Mouse (Mus musculus) intestine, postnatal 0 days (tissue): ENCODE data around the gene Abhd6. TPM values are rescaled to one million over a fixed set of nuclear protein-coding genes. Genes with fewer than 3 reads are reported as not detected.

ENCODE experiments used
- ATAC-seq: fragments of 200-750 bp; cut with Nextera tagmentation; 2 replicates; pipeline ENCODE4 v1.8.0; 2017; ENCODE audit warnings: mild to moderate bottlenecking, moderate TSS enrichment, moderate library complexity
- H3K27ac ChIP-seq: fragments of 300-500 bp; sonication (generic); 2 replicates; pipeline ENCODE4 v1.5.1; 2014; ENCODE audit warnings: mild to moderate bottlenecking, low read depth, low read length, moderate library complexity
- H3K27me3 ChIP-seq: fragments of 300-500 bp; sonication (generic); replicated peaks from 2 replicates; pipeline ENCODE4 v1.6.1; 2014; ENCODE audit warnings: low read length, mixed read lengths; ENCODE audit not compliant: control insufficient read depth, insufficient read depth
- H3K36me3 ChIP-seq: fragments of 300-500 bp; sonication (generic); 2 replicates; pipeline ENCODE4 v1.6.1; 2014; ENCODE audit warnings: mild to moderate bottlenecking, moderate library complexity; ENCODE audit not compliant: control insufficient read depth, insufficient read depth
- H3K4me1 ChIP-seq: fragments of 300-500 bp; sonication (generic); replicated peaks from 2 replicates; pipeline ENCODE4 v1.6.1; 2014; ENCODE audit warnings: antibody characterized with exemption, low read length, mixed read lengths; ENCODE audit not compliant: control insufficient read depth, insufficient read depth
- H3K4me2 ChIP-seq: fragments of 300-500 bp; sonication (generic); replicated peaks from 2 replicates; pipeline ENCODE4 v1.6.1; 2014; ENCODE audit warnings: low read depth, mild to moderate bottlenecking, moderate library complexity
- H3K4me3 ChIP-seq: fragments of 300-500 bp; sonication (generic); 2 replicates; pipeline ENCODE4 v1.5.1; 2014; ENCODE audit warnings: low read depth, low read length
- H3K9ac ChIP-seq: fragments of 300-500 bp; sonication (generic); 2 replicates; pipeline ENCODE4 v1.6.1; 2014; ENCODE audit warnings: mild to moderate bottlenecking, low read depth, low read length
- H3K9me3 ChIP-seq: fragments of 300-500 bp; sonication (generic); 2 replicates; pipeline ENCODE4 v1.6.1; 2016; ENCODE audit warnings: mixed run types; ENCODE audit not compliant: control insufficient read depth
- CTCF ChIP-seq: sonication (generic); IDR thresholded peaks from 2 replicates; pipeline ENCODE4 v1.5.1; 2016; ENCODE audit warnings: low read depth, mild to moderate bottlenecking, control low read depth, antibody characterized with exemption, moderate library complexity
- WGBS: fragments of 180-500 bp; shearing (Covaris S2); extraction: QIAGEN DNeasy Blood & Tissue Kit; methylation state at CpG from one replicate; pipeline ENCODE4 v1.1.7; 2014; 5-methylcytosine and 5-hydroxymethylcytosine counted together
- polyA plus RNA-seq: library from polyadenylated mRNA; unstranded; fragments of >200 nt; fragmentation: Nextera tagmentation; extraction: Ambion mirVana; gene quantifications from 2 replicates; pipeline ENCODE4 v1.2.1, GENCODE M21; 2015

Gene Abhd6
- polyA plus RNA-seq, 1 experiment from 2014 or later = 11.8 TPM

GRCm38 (mm10) chr14:8007486-8007885, 4.8 kb downstream of the Abhd6 start:
- Histone ChIP-seq H3K4me3 (no peak overlapping the region), H3K4me1 (peaks cover under 1% of the 10 kb centered on the region; the same call in 1 of the 2 replicates), H3K27me3 (no peaks in the 10 kb centered on the region), H3K27ac (no peak overlapping the region), H3K9me3 (no peaks in the 10 kb centered on the region), H3K9ac (no peak overlapping the region), H3K4me2 (no peak overlapping the region), H3K36me3 (no peaks in the 10 kb centered on the region)
- WGBS = 76% methylated on average over 2 of the region's 2 CpGs
- TF ChIP-seq CTCF = no peak
- no peak for ATAC-seq

- no peak overlapping the region for H3K4me2 ChIP-seq
- no peak for TF ChIP-seq CTCF
- 91% methylated on average over 10 of the region's 10 CpGs for WGBS
Observed at GRCm38 (mm10) chr14:8007923-8008322, 5.2 kb downstream of the Abhd6 start.

GRCm38 (mm10) chr14:8011297-8011696, 8.6 kb downstream of the Abhd6 start:
- Histone ChIP-seq H3K4me2 (no peak overlapping the region), H3K9ac (no peak overlapping the region), H3K27ac (no peak overlapping the region), H3K4me3 (no peak overlapping the region), H3K4me1 (no peaks in the 10 kb centered on the region; the same call in 1 of the 2 replicates), H3K27me3 (no peaks in the 10 kb centered on the region), H3K9me3 (no peaks in the 10 kb centered on the region), H3K36me3 (no peaks in the 10 kb centered on the region)
- WGBS = 59% methylated on average over 2 of the region's 2 CpGs
- no peak for TF ChIP-seq CTCF
- ATAC-seq = no peak

More at GRCm38 (mm10) chr14:8007923-8008322, 5.2 kb downstream of the Abhd6 start:
- H3K9me3 ChIP-seq = no peaks in the 10 kb centered on the region
- no peaks in the 10 kb centered on the region for H3K27me3 ChIP-seq
- H3K27ac ChIP-seq = no peak overlapping the region
- no peak for ATAC-seq
- no peaks in the 10 kb centered on the region for H3K36me3 ChIP-seq
- no peak overlapping the region for H3K9ac ChIP-seq
- no peak overlapping the region for H3K4me3 ChIP-seq
- no peaks in the 10 kb centered on the region; the same call in 1 of the 2 replicates for H3K4me1 ChIP-seq

- ATAC-seq = no peak
- Histone ChIP-seq H3K4me3 (no peak overlapping the region), H3K4me2 (no peak overlapping the region), H3K36me3 (no peaks in the 10 kb centered on the region), H3K27me3 (no peaks in the 10 kb centered on the region), H3K9ac (no peak overlapping the region), H3K9me3 (no peaks in the 10 kb centered on the region), H3K27ac (no peak overlapping the region), H3K4me1 (no peaks in the 10 kb centered on the region; the same call in 1 of the 2 replicates)
- TF ChIP-seq CTCF = no peak
- 86% methylated on average over 6 of the region's 6 CpGs for WGBS
Observed at GRCm38 (mm10) chr14:8011938-8012337, 9.2 kb downstream of the Abhd6 start.

- no peaks in the 10 kb centered on the region for H3K9me3 ChIP-seq
- H3K4me3 ChIP-seq = no peak overlapping the region
- H3K4me2 ChIP-seq = peak overlapping the region; percentile 43
- ATAC-seq = no peak
- WGBS = 87% methylated on average over 6 of the region's 6 CpGs
- H3K27me3 ChIP-seq = no peaks in the 10 kb centered on the region
- TF ChIP-seq CTCF = no peak
- no peak overlapping the region for H3K27ac ChIP-seq
- H3K4me1 ChIP-seq = no peaks in the 10 kb centered on the region; the same call in 1 of the 2 replicates
- no peaks in the 10 kb centered on the region for H3K36me3 ChIP-seq
- H3K9ac ChIP-seq = no peak overlapping the region
Observed at GRCm38 (mm10) chr14:8015756-8016155, 13.1 kb downstream of the Abhd6 start.

GRCm38 (mm10) chr14:8016276-8016675, 13.6 kb downstream of the Abhd6 start:
- peak overlapping the region; percentile 43 for H3K4me2 ChIP-seq
- H3K36me3 ChIP-seq = no peaks in the 10 kb centered on the region
- H3K4me1 ChIP-seq = no peaks in the 10 kb centered on the region; the same call in 1 of the 2 replicates
- WGBS = 41% methylated on average over 6 of the region's 6 CpGs
- no peaks in the 10 kb centered on the region for H3K9me3 ChIP-seq
- ATAC-seq = peak; percentile 87
- no peak overlapping the region for H3K4me3 ChIP-seq
- H3K27me3 ChIP-seq = no peaks in the 10 kb centered on the region
- no peak overlapping the region for H3K9ac ChIP-seq
- peak overlapping the region; percentile 3; the same call in 1 of the 2 replicates for H3K27ac ChIP-seq
- no peak for TF ChIP-seq CTCF

- no peaks in the 10 kb centered on the region for H3K9me3 ChIP-seq
- 66% methylated on average over 1 of the region's 1 CpGs for WGBS
- no peak overlapping the region for H3K9ac ChIP-seq
- H3K36me3 ChIP-seq = no peaks in the 10 kb centered on the region
- no peak overlapping the region for H3K4me2 ChIP-seq
- H3K27ac ChIP-seq = peak overlapping the region; percentile 3; the same call in 1 of the 2 replicates
- no peak overlapping the region for H3K4me3 ChIP-seq
- H3K27me3 ChIP-seq = no peaks in the 10 kb centered on the region
- H3K4me1 ChIP-seq = no peaks in the 10 kb centered on the region; the same call in 1 of the 2 replicates
- no peak for ATAC-seq
- TF ChIP-seq CTCF = no peak
Observed at GRCm38 (mm10) chr14:8016951-8017350, 14.2 kb downstream of the Abhd6 start.
